ENCODE assay signal across 24 mouse cellular contexts in the genomic region with DNA sequence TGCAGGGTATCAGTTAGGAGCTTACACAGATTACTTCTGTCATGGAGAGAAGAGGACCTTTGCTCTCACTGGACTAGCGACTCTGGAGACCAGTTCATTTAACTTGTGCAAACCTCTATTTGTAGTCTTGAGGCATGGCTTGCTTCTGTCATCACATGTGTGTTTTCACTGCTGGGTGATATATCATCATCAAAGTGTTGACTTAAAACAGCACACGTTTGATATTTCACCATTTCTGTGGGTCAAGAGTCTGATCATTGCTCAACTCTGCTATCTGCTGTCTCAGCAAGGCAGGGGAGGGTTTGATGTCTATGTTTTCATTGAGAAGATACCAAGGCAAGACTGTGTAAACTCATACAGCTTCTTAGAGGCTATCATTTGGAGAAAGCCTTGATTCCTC.
DNase-seq lines count a peak whose midpoint lies in the region; ATAC-seq and TF ChIP-seq lines count a peak whose summit lies in the region.
"Had no signal": no experiment of that assay in that cellular context is flagged by ENCODE, and none has a peak within 500 bp of the region (broad histone marks: within the 10 kb centered on the region; RNA-seq: fewer than 3 reads in every experiment).

No protein-coding gene starts in this region.

- 13% methylated on average over 2 of the region's 2 CpGs for WGBS in liver, adult 2 months
- WGBS in liver, embryonic 12.5 days (ENCODE audit: insufficient replicate concordance): 44% methylated on average over 2 of the region's 2 CpGs
- 29% methylated on average over 2 of the region's 2 CpGs for WGBS in lung, postnatal 0 days

- H3K9me3 ChIP-seq in liver, embryonic 12.5 days (replicated peaks): no peaks in the 10 kb centered on the region
- H3K9me3 ChIP-seq in lung, postnatal 0 days (ENCODE audit: low read length): no peaks in the 10 kb centered on the region
- H3K9me3 ChIP-seq: embryonic facial prominence, embryonic 13.5 days; embryonic facial prominence, embryonic 15.5 days; forebrain, embryonic 10.5 days; forebrain, embryonic 12.5 days had no signal

- H3K27me3 ChIP-seq in liver, adult 2 months (ENCODE audit: control insufficient read depth, insufficient read depth, low read length): no peaks in the 10 kb centered on the region
- 0 out of 2 replicates have a peak, but pooled peaks cover 16% of the 10 kb centered on the region for H3K27me3 ChIP-seq in liver, embryonic 12.5 days (replicated peaks)
- no peaks in the 10 kb centered on the region for H3K27me3 ChIP-seq in lung, postnatal 0 days (replicated peaks; ENCODE audit: insufficient read depth, low read length)
- H3K27me3 ChIP-seq: embryonic facial prominence, embryonic 13.5 days; embryonic facial prominence, embryonic 15.5 days; forebrain, embryonic 12.5 days had no signal

- H3K4me2 ChIP-seq in liver, embryonic 12.5 days: no peak overlapping the region
- H3K4me2 ChIP-seq in lung, postnatal 0 days (replicated peaks; ENCODE audit: low read depth, low read length): no peak overlapping the region
- H3K4me2 ChIP-seq: embryonic facial prominence, embryonic 13.5 days; embryonic facial prominence, embryonic 15.5 days; forebrain, embryonic 12.5 days had no signal

- peak; percentile 25 for DNase-seq in liver, adult 2 months (ENCODE audit: extremely low read depth, low read depth, low spot score)
- peak; percentile 31 for DNase-seq in lung, postnatal 0 days (ENCODE audit: low spot score)
- DNase-seq in lung, postnatal 4 days: no peak
- DNase-seq in lung, postnatal 14 days: peak; percentile 6
- peak; percentile 3 for DNase-seq in lung, postnatal 25 days (ENCODE audit: low spot score)
- DNase-seq in thymus, postnatal 36 days: no peak
- DNase-seq in urinary bladder, postnatal 10 days (ENCODE audit: low spot score): no peak
- DNase-seq: adrenal gland, adult 2 months; adrenal gland, postnatal 10 days; adrenal gland, postnatal 25 days; cerebellum, adult 11 months; cerebellum, adult 18-20 months; cerebellum, adult 8-10 months; cerebellum, adult 9-11 months; cerebellum, postnatal 14 days; cerebellum, postnatal 36 days; embryo, embryonic 11 days had no signal

- no peaks in the 10 kb centered on the region for H3K36me3 ChIP-seq in liver, adult 2 months (ENCODE audit: control insufficient read depth, insufficient read depth, low read length)
- no peaks in the 10 kb centered on the region for H3K36me3 ChIP-seq in liver, embryonic 12.5 days
- no peaks in the 10 kb centered on the region for H3K36me3 ChIP-seq in lung, postnatal 0 days (ENCODE audit: insufficient read depth, low read length)
- H3K36me3 ChIP-seq: embryonic facial prominence, embryonic 13.5 days; embryonic facial prominence, embryonic 15.5 days; forebrain, embryonic 10.5 days; forebrain, embryonic 12.5 days had no signal

- TF ChIP-seq EP300 in lung, postnatal 0 days (IDR thresholded peaks at IDR 0.05): no peak

- H3K27ac ChIP-seq in liver, adult 2 months (replicated peaks; ENCODE audit: insufficient read depth, low read depth, low read length): no peak overlapping the region
- H3K27ac ChIP-seq in liver, embryonic 12.5 days: no peak overlapping the region
- H3K27ac ChIP-seq in lung, postnatal 0 days (ENCODE audit: low read length): no peak overlapping the region
- H3K27ac ChIP-seq: embryonic facial prominence, embryonic 13.5 days; embryonic facial prominence, embryonic 15.5 days; forebrain, embryonic 10.5 days; forebrain, embryonic 12.5 days had no signal

- H3K4me1 ChIP-seq in liver, adult 2 months (ENCODE audit: control insufficient read depth, insufficient read depth, low read length): no peaks in the 10 kb centered on the region
- no peaks in the 10 kb centered on the region for H3K4me1 ChIP-seq in liver, embryonic 12.5 days
- no peaks in the 10 kb centered on the region for H3K4me1 ChIP-seq in lung, postnatal 0 days (ENCODE audit: insufficient read depth, low read depth, low read length)
- H3K4me1 ChIP-seq: embryonic facial prominence, embryonic 13.5 days; embryonic facial prominence, embryonic 15.5 days; forebrain, embryonic 10.5 days had no signal

- TF ChIP-seq POLR2A in liver, adult 2 months (IDR thresholded peaks at IDR 0.05; ENCODE audit: extremely low read depth, insufficient read depth, low read length): no peak

- no peak overlapping the region for H3K4me3 ChIP-seq in liver, adult 2 months (ENCODE audit: insufficient read depth, low read depth, low read length)
- H3K4me3 ChIP-seq in liver, embryonic 12.5 days: no peak overlapping the region
- no peak overlapping the region for H3K4me3 ChIP-seq in lung, postnatal 0 days (ENCODE audit: low read depth, low read length)
- H3K4me3 ChIP-seq: embryonic facial prominence, embryonic 13.5 days; embryonic facial prominence, embryonic 15.5 days; erythroblast, embryonic 14.5 days; forebrain, embryonic 10.5 days; forebrain, embryonic 12.5 days had no signal

- no peaks in the 10 kb centered on the region for H3K79me2 ChIP-seq in liver, adult 2 months (ENCODE audit: control insufficient read depth, insufficient read depth, low read length)

- TF ChIP-seq CTCF in liver, adult 2 months (IDR thresholded peaks at IDR 0.05; ENCODE audit: low read depth, low read length): no peak
- no peak for TF ChIP-seq CTCF in lung, postnatal 0 days (IDR thresholded peaks at IDR 0.05)

- H3K9ac ChIP-seq in liver, adult 2 months (ENCODE audit: low read depth, low read length): no peak overlapping the region
- H3K9ac ChIP-seq in liver, embryonic 12.5 days: no peak overlapping the region
- H3K9ac ChIP-seq in lung, postnatal 0 days (replicated peaks; ENCODE audit: low read depth): no peak overlapping the region
- H3K9ac ChIP-seq: embryonic facial prominence, embryonic 13.5 days; embryonic facial prominence, embryonic 15.5 days; forebrain, embryonic 12.5 days had no signal

- no peak for ATAC-seq in liver, embryonic 12.5 days
- 0 out of 2 replicates have a peak, but pooled peaks have one; percentile 12 for ATAC-seq in lung, postnatal 0 days
- ATAC-seq: forebrain, embryonic 14.5 days had no signal

Comparison
In these comparisons a context has a peak if more than half of its experiments do, and no peak if none do; other contexts are left out.
1. DNase-seq: peak in liver, adult 2 months (single experiment), lung, postnatal 0 days (single experiment), lung, postnatal 14 days (single experiment) and lung, postnatal 25 days (single experiment); none in lung, postnatal 4 days (0 of 2), thymus, postnatal 36 days (0 of 2) and urinary bladder, postnatal 10 days (single experiment).